Mouse (Mus musculus): ENCODE results near the gene Fitm2.

Gene Fitm2

GRCm38 (mm10) chr2:163472466-163472851 is at the start of gene Fitm2:
Gene Fitm2, minus strand, starts transcription at chr2:163472629.
- peak; percentile 96 to 99 for DNase-seq (ENCODE audit: inconsistent age in 2 of 2, low spot score in 1 of 2)

GRCm38 (mm10) chr2:163506300-163507004 is 34.0 kb upstream of the Fitm2 start, which contains the start of gene Hnf4a:
Gene Hnf4a, plus strand, starts transcription at chr2:163506808.
- no peak for DNase-seq (ENCODE audit: inconsistent age in 2 of 2, low spot score in 1 of 2)

GRCm38 (mm10) chr2:163503191-163503590 is 30.8 kb upstream of the Fitm2 start:
- no peak for DNase-seq (ENCODE audit: inconsistent age in 2 of 2, low spot score in 1 of 2)

GRCm38 (mm10) chr2:163502219-163502618 is 29.8 kb upstream of the Fitm2 start:
- peak in 1 of 2 experiments; percentile 37 for DNase-seq (ENCODE audit: inconsistent age in 2 of 2, low spot score in 1 of 2)

GRCm38 (mm10) chr2:163494456-163494855 is 22.0 kb upstream of the Fitm2 start:
- no peak for DNase-seq (ENCODE audit: inconsistent age in 2 of 2, low spot score in 1 of 2)

GRCm38 (mm10) chr2:163493976-163494375 is 21.5 kb upstream of the Fitm2 start:
- DNase-seq (ENCODE audit: inconsistent age in 2 of 2, low spot score in 1 of 2), result no peak

- DNase-seq (ENCODE audit: inconsistent age in 2 of 2, low spot score in 1 of 2), result no peak
These were observed 20.6 kb upstream of the Fitm2 start for GRCm38 (mm10) chr2:163493031-163493430.

GRCm38 (mm10) chr2:163492018-163492417 is 19.6 kb upstream of the Fitm2 start, which contains the start of gene R3hdml:
Gene R3hdml, plus strand, starts transcription at chr2:163492318.
- DNase-seq (ENCODE audit: inconsistent age in 2 of 2, low spot score in 1 of 2), result no peak

- DNase-seq (ENCODE audit: inconsistent age in 2 of 2, low spot score in 1 of 2), result no peak
These were observed 18.9 kb upstream of the Fitm2 start for GRCm38 (mm10) chr2:163491351-163491750.

- no peak for DNase-seq (ENCODE audit: inconsistent age in 2 of 2, low spot score in 1 of 2)
These were observed 18.2 kb upstream of the Fitm2 start for GRCm38 (mm10) chr2:163490656-163491055.

GRCm38 (mm10) chr2:163489725-163490291 is 17.4 kb upstream of the Fitm2 start:
- DNase-seq (ENCODE audit: inconsistent age in 2 of 2, low spot score in 1 of 2), result no peak

GRCm38 (mm10) chr2:163487360-163487759 is 14.9 kb upstream of the Fitm2 start:
- no peak for DNase-seq (ENCODE audit: inconsistent age in 2 of 2, low spot score in 1 of 2)

GRCm38 (mm10) chr2:163481539-163482029 is 9.2 kb upstream of the Fitm2 start:
- no peak for DNase-seq (ENCODE audit: inconsistent age in 2 of 2, low spot score in 1 of 2)

GRCm38 (mm10) chr2:163480191-163480825 is 7.9 kb upstream of the Fitm2 start:
- DNase-seq (ENCODE audit: inconsistent age in 2 of 2, low spot score in 1 of 2), result peak in 1 of 2 experiments; percentile 72

GRCm38 (mm10) chr2:163471710-163472465 is 541 bp downstream of the Fitm2 start:
- peak; percentile 51 to 89 for DNase-seq (ENCODE audit: inconsistent age in 2 of 2, low spot score in 1 of 2)

GRCm38 (mm10) chr2:163471136-163471535 is 1.3 kb downstream of the Fitm2 start:
- DNase-seq (ENCODE audit: inconsistent age in 2 of 2, low spot score in 1 of 2), result peak; percentile 66 to 87

- no peak for DNase-seq (ENCODE audit: inconsistent age in 2 of 2, low spot score in 1 of 2)
These were observed 2.7 kb downstream of the Fitm2 start for GRCm38 (mm10) chr2:163469711-163470110.

- peak; percentile 45 to 78 for DNase-seq (ENCODE audit: inconsistent age in 2 of 2, low spot score in 1 of 2)
These were observed 3.6 kb downstream of the Fitm2 start for GRCm38 (mm10) chr2:163468866-163469265.

GRCm38 (mm10) chr2:163467585-163467984 is 4.8 kb downstream of the Fitm2 start:
- peak; percentile 74 to 90 for DNase-seq (ENCODE audit: inconsistent age in 2 of 2, low spot score in 1 of 2)

- no peak for DNase-seq (ENCODE audit: inconsistent age in 2 of 2, low spot score in 1 of 2)
These were observed 5.7 kb downstream of the Fitm2 start for GRCm38 (mm10) chr2:163466771-163467170.

GRCm38 (mm10) chr2:163464562-163464961 is 7.9 kb downstream of the Fitm2 start:
- DNase-seq (ENCODE audit: inconsistent age in 2 of 2, low spot score in 1 of 2), result peak in 1 of 2 experiments; percentile 41

Measured in adrenal gland, adult (tissue).